Mouse (Mus musculus): ENCODE measurements around the gene Cd300c2.
"Not testable (repeated sequence)": the region's sequence is repeated elsewhere in the genome, so short reads cannot be mapped to it uniquely, and the experiment has no call there.

Cd300c2 gene

DNA sequence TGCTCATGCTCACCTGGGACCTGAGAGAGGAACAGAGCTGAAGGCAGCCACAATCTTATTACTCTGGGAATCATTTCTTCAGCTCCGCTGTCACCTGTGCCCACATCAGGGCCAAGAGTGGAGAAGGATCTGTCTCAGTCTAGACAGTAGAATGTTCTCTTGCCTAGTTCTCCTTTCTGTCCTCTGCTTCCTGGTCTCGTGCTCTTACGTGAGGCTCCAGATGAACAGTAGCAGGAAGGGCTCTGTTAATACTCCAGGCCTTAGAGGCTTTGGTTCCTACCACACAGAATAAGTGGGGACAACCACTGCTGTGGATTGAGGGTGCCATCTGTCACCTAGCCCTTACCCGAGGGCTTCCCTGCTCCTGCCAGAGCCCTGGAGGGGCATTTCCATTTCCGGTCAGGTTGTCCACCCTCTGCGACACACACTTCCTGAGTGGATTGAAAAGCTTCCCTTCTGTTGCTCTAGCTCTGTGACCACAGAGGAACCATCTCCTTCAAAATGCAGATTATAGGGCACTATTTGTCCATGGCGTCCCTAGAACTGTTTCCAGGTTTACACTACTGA, at the start of gene Cd300c2:
Gene Cd300c2 (minus strand): TSS at position 407 of the 567 bp plus-strand sequence.
- no peak for DNase-seq (ENCODE audit: low read depth)

DNA sequence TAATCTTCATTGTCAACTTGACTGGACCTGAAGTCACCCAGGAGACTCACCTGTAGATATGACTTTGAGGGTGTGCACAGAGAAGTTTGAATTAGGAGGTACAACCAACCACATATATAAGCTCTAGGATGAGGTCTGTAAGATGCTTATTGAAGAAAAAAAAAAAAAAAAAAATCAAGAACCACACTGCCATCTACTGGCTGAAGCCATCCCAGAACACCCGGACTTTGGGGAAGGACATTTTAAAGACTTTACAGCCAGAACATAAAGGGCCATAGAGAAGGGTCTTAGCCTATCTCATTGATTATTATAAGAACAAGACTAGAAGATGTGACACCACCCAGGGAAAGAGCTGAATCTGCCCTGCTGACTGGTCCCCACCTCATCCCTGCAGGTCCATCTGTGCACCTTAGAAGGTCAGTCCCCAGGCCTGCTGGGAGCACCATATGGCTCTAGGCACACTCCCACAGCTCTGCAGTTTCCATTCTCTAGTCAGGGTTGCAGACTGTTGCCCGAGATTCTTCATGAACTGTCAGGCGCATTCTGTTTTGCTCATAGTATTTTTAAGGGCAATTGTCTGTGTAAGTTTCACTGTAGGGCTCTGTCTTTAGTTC, 47.7 kb upstream of the Cd300c2 start:
- no peak for DNase-seq (ENCODE audit: low read depth)

DNA sequence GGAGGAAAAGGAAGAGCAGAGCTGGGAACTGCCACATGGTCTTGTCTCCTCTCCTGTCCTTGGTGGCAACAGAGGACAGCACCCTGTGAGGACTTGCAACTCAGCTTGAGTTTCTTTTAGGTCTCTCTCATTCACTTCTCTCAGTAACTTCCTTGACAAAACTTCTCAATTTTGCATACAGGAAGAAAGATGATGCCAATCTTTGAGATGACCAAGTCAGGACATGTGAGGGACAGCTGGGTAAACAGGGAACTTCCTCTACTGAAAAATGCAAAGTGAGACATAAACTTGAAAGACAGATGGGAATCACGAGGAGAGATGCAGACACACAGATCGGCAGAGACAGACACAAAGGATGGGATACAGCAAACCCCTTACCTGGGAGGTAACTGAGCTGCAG, 46.6 kb upstream of the Cd300c2 start, which contains the start of gene Cd300ld3:
Gene Cd300ld3 (minus strand): TSS at position 151 of the 400 bp plus-strand sequence.
- no peak for DNase-seq (ENCODE audit: low read depth)

GRCm38 (mm10) chr11:115037669-115038068, 36.0 kb upstream of the Cd300c2 start, which contains the start of gene Cd300ld5:
Gene Cd300ld5 (minus strand): TSS chr11:115037769.
- DNase-seq (ENCODE audit: low read depth) = not testable (repeated sequence)

DNA sequence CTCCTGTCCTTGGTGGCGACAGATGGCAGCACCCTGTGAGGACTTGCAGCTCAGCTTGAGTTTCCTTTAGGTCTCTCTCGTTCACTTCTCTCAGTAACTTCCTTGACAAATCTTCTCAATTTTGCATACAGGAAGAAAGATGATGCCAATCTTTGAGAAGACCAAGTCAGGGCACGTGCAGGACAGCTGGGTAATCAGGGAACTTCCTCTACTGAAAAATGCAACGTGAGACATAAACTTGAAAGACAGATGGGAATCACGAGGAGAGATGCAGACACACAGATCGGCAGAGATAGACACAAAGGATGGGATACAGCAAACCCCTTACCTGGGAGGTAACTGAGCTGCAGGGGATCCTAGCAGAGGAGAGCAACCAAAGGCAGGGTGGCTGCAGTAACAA, 25.2 kb upstream of the Cd300c2 start, which contains the start of gene Cd300ld4:
Gene Cd300ld4 (minus strand): TSS at position 101 of the 400 bp plus-strand sequence.
- DNase-seq (ENCODE audit: low read depth) = not testable (repeated sequence)

DNA sequence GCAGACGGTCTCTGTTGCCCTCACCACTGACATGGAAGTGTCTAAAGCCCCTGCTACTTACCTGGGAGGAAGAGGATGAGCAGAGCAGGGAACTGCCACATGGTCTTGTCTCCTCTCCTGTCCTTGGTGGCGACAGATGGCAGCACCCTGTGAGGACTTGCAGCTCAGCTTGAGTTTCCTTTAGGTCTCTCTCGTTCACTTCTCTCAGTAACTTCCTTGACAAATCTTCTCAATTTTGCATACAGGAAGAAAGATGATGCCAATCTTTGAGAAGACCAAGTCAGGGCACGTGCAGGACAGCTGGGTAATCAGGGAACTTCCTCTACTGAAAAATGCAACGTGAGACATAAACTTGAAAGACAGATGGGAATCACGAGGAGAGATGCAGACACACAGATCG, 14.4 kb upstream of the Cd300c2 start, which contains the start of gene Cd300ld2:
Gene Cd300ld2 (minus strand): TSS at position 101 of the 400 bp plus-strand sequence.
- DNase-seq (ENCODE audit: low read depth) = not testable (repeated sequence)

GRCm38 (mm10) chr11:115004070-115004469, 2.4 kb upstream of the Cd300c2 start:
- no peak for DNase-seq (ENCODE audit: low read depth)

DNA sequence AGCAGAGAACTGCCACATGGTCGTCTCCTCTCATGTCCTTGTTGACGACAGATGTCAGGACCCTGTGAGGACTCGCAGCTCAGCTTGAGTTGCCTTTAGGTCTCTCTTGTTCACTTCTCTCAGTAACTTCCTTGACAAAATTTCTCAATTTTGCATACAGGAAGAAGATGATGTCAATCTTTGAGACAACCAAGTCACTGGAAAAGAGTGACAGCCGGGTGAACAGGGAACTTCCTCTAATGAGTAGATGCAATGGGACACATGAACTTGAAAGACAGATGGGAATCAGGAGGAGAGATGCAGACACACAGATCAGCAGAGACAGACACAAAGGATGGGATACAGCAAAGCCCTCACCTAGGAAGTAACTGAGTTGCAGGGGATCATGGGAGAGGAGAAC, 11.9 kb downstream of the Cd300c2 start, which contains the start of gene Cd300ld:
Gene Cd300ld (minus strand): TSS at position 130 of the 400 bp plus-strand sequence.
- DNase-seq (ENCODE audit: low read depth) = no peak

GRCm38 (mm10) chr11:114981866-114982265, 19.8 kb downstream of the Cd300c2 start:
- DNase-seq (ENCODE audit: low read depth) = no peak

DNA sequence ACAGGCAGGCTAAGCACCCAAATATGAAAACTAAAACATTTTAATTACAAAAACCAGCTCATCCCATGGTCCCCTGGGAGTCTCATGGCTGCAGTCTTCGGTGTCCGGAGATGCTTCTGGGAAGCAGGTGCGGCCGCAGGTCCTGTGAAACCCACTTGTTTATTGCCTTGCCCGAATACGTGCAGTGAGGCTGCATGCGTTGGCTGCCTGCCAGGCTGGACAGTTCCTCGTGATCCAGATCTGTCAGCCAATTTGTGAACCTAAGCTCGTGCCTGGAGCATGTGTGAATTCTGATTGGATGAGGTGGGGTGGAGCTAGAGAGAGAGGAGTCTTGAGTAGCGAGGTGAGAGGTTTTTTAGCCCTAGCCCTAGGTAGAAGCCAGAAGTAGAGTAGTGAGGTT, 29.0 kb downstream of the Cd300c2 start:
- DNase-seq (ENCODE audit: low read depth) = no peak

- no peak for DNase-seq (ENCODE audit: low read depth)
Observed at GRCm38 (mm10) chr11:114968752-114969207, 32.9 kb downstream of the Cd300c2 start, which contains the start of gene Cd300c. Gene Cd300c (minus strand): TSS chr11:114969157.

GRCm38 (mm10) chr11:114965182-114965828, 36.4 kb downstream of the Cd300c2 start:
- peak; percentile 10 for DNase-seq (ENCODE audit: low read depth)

GRCm38 (mm10) chr11:114960369-114960768, 41.3 kb downstream of the Cd300c2 start:
- no peak for DNase-seq (ENCODE audit: low read depth)

Measured in fibroblast of lung, adult 2 months (primary cell).